Mouse (Mus musculus): ENCODE data around the gene Gm45140.

Gene Gm45140

DNA sequence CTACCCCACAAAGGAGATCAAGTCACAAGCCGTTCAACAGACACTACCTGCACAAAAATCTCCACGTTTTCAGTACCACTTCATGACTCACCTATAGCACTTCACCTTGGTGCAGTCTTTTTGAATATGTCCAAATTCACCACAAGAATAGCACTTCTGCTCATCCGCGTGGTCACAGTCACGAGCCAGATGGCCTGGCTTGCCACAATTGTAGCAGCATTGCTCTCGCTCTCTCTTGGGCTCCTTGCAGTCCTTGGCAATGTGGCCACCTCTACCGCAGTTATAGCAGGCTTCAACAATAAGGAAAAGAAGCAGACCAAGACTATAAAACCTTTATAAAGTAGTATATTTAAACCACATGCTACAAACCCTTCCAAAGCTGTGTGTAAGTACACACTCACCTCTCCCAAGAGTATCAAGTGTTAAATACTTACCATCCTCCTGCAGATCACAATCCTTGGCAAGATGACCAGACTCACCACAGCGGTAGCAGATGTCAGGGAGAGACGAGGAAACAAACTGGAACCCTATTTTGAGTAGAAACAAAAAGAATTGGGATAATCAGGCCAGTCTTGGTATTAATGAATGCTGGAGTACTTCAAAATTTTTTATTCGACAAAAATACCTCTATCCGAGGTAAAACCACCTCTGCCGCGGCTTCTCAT is 9.6 kb upstream of the Gm45140 start:
- no peak for DNase-seq (ENCODE audit: low read depth, low spot score)

DNA sequence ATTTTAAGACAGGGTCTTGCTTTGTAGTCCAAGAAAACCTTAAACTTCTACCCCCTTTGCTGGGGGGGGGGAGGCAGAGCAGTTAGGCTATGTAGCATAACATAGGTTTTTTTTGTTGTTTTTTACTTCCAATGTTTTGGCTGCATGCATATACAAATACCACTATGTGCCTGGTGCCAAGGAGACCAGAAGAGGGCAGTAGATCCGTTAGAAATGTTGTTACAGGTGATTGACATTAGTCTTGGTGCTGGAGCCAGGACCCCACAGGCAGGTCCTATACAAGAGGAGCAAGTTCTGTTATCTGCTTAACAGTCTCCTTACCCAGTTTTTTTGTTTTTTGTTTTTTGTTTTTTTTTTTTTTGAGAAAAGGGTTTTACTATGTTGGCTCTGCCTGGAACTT is 6.7 kb upstream of the Gm45140 start:
- no peak for DNase-seq (ENCODE audit: low read depth, low spot score)

DNA sequence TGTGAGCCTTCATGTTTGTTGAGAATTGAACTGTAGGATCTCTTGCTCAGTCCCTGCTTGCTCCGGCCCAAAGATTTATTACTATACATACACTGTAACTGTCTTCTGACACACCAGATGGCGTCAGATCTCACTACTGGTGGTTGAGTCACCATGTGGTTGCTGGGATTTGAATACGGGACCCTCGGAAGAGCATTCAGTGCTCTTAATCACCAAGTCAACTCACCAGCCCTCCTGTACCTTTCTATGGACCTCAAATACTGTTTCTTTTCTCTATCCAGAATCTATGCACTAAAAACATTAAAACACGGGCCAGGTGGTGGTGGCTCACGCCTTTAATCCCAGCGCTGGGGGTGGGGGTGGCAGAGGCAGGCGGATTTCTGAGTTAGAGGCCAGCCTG is 6.0 kb upstream of the Gm45140 start:
- no peak for DNase-seq (ENCODE audit: low read depth, low spot score)

DNA sequence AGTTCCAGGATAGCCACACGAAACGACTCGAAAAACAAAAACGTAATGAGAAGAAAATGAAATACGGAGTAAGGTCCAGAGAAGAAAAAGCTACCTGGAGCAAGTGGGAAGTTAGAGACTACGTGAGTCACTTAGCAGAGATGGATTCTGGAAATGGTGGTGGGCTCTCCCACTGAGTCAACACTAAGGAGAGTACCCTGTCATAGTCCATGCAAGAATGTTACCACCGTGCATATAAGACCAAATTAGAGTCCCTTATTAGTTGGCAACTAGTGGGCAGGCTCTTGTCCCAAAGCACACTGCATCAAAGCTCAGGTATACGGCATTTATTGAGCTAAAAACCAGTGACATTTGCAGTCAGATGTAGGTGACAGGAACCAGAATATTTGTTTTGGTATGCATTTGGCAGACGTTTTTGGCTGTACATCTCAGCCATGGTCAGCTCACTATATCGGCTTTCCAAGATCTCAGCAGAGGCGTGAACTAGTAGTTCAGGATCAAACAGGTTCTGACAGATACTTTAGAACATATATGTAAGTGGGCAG is 4.3 kb upstream of the Gm45140 start:
- no peak for DNase-seq (ENCODE audit: low read depth, low spot score)

DNA sequence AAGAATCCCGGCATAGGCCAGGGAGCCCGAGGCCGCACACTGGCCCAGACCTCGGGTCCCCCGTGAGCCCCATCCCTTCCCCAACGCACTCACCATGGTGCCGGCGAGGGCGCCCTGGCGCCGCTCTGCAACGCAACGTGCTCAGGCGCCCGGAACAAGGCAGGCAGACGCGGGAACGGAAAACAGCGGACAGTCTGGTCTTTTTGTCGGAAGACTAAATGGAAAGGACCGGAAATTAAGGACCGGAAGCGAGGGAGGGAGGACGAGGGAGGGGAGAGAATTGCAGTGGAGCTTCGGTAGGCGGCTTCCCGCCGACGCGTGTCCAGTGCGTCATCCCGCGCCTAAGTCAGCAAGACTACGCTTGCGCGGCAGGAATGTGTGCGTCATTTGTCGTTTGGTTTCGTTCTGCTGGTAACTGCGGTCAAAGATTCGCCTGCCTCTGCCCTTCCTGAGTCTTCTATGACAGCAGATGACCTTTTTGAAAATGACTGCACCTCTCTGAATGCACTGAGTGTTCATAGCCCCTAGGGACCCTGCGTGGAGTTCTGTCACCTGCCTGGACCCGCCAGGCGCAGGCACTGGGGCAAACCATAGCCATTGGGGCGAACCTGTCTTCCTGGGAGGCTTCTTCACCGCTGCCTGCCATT is 3.1 kb upstream of the Gm45140 start, which contains the start of gene Isy1:
Gene Isy1 (minus strand): TSS at position 248 of the 647 bp plus-strand sequence.
- DNase-seq (ENCODE audit: low read depth, low spot score), result peak; percentile 95

DNA sequence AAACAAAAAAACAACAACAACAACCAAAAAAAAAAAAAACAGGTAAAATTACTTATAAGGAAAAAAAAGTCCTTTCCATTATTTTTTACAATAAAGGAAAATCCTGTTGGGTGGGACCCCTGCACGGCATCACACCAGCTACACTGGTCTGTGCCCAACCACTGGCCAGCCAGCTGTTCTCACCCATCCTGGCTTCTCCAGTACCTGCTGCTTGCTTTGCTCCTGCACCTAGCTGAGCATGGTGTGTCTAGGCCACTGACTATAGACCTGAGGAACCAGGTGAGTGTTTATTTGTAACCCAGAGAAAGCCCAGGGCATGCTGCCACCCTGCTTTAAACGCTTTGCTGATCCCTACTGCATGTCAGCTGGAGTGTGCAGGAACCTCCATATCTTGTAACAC is 15.2 kb downstream of the Gm45140 start:
- DNase-seq (ENCODE audit: low read depth, low spot score), result no peak

DNA sequence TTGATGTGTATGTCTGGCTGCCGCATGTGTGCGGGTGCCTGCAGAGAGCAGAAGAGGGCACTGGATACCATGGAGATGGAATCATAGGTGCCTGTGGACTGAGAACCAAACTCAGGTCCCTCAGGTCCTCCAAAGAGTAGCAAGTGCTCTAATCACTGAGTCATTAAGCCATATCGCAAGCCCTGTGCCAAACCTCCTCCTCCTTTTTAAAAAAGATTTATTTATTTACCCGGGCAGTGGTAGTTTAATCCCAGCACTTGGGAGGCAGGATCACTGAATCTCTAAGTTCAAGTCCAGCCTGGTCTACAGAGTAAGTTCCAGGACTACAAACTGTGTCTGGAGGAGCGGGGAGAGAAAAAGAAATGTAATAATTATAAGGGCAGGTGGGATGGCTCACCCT is 21.1 kb downstream of the Gm45140 start:
- no peak for DNase-seq (ENCODE audit: low read depth, low spot score)

DNA sequence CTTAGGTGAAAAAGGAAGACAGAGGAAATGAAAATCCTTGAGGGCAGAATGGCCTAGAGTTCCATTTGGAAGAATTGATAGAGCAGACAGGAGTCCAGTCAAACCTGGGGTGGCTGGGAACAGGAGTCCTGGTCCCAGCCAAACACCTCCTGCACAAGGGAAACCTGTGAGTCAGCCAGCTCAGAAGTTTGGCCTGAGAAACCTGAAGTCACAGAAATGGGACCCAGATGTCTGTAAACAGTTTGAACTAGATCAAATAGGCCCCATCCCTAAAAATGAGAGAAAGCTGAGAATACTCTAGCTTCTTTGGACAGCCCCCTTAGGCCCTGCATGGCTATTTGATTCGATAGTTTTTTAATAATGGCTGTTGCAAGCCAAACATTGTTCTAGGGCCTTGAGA is 22.9 kb downstream of the Gm45140 start:
- no peak for DNase-seq (ENCODE audit: low read depth, low spot score)

DNA sequence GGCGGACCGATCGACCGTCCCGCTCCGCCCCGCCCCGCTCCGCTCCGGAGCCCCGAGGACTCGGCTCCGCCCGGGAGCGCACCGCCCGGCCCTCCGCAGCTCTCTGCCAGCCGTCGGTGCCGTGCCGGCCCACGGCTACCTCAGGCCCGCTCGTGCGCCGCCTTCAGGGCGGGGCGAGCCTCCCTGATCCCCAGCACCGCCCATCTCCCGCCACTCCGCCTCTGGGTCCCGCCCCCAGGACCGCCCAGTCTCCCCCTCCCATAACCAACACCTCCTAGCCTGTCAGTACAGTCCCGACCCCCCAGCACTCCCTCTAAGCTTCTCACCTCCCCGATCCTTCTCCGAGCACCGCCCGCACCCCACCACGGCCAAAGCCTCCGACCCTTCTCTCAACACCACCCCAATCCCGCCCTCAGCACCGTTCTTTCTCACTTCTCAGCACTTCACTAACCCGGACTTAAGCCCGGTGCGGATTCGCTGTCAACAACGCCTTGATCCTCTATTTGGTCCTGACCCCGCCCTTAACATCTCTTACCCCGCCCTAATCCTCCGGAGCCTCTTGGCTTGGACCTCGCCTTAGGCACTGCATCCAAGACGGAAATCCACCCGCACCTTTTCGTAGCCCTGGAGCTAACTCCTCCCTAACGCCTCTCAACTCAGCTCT is 23.8 kb downstream of the Gm45140 start, which contains the start of gene Rab43:
Gene Rab43 (minus strand): TSS at position 490 of the 664 bp plus-strand sequence.
- peak; percentile 86 for DNase-seq (ENCODE audit: low read depth, low spot score)

DNA sequence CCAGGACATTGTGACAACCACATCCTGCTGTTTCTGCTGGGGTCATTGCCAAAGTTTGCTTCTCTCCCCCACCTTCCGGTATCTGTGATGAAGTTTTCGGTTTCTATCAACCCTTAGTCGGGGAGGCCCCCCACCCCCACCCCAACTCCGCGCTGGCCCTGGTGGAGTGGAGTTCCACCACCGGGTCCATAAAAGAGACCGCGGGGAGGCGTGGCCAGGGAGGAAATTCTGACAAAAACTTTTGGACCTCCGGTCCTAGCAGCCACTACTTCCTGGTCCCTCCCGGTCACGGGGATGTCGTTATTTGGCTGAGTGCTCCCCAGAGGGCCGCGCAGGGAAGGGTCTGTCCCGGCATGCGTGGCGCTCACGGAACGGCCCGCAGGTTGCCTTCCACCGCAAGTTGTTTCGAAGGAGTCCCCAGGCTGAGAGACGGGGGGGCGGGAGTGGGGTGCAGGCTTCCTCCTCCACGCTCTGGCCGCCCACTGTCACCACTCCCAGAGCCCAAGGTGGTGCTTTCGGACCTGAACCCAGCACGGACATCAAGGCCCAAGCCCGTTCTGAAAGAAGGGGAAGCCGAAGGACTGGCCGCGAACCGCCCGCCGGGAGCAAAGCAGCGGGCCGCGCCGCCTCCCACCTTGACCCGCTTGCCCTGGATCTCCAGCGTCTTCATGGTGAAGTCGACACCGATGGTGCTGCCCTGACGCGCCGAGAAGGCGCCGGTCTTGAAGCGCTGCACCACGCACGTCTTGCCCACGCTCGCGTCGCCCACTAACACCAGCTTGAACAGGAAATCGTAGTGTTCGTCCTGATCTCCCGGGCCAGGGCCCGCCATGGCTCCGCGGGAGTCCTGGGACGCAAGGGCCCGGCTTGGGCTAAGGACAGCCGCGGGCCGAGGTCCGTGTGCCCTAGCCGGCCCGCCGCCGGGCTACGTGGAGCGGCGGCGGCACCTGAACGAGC is 24.6 kb downstream of the Gm45140 start:
- no peak for DNase-seq (ENCODE audit: low read depth, low spot score)

DNA sequence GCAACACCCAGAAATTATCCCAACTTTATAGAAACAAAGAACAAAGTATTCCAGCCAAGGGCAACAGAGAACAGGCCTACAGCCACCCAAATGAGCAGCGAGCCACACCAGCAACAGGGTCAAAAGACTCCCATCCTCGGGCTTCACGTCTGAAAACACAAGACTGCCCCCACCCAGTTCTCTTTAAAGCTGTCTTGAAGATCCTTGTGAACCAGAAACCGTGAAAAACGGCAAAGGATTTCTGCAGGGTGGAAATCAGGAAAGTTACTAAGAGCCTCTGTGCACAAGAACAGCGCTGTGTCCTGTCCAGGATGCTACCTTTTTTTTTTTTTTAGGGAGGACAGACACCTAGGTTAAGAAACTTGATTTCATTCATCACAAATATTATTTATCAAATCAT is 25.3 kb downstream of the Gm45140 start:
- no peak for DNase-seq (ENCODE audit: low read depth, low spot score)

DNA sequence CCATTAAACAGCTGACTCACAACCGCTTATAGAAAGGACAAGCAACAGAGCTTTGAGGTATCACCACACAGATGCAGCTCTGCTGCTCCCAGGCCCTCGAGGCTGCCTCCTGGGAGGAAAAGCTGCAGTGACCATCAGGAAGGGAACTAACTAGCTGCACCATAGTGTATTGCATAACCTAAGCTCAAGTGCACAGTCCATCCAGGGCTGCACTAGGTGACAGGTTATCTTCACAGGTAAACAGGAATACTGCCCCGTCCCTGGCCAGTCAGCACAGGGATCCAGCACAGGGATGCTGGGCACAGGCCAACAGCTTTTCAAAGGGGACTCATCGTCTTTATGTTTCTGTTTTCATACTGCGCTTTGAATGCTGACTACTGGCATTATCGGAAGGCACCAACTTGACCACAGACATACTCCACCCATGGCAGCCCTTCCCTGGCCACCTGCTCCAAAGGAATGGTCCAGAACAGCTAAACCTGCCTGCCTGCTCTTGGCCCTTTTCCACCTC is 25.9 kb downstream of the Gm45140 start:
- no peak for DNase-seq (ENCODE audit: low read depth, low spot score)

DNA sequence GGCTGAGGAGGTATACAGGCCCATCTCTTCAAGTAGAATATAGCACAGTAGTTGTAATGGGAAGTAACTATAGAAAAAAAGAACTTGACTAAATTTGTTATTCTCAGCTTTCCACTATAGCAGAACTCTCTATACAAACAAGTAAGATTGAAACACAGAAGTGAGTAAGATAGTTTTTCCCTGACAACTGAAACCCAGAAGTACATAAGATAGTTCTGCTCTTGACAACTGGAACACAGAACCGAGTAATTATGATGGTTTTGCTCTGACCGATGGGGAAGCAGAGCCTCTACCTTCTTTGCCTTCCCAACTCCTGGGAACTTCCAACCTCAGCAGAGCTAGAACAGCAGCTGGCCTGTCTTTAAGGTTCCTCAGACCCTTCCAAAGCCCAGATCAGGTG is 26.5 kb downstream of the Gm45140 start:
- DNase-seq (ENCODE audit: low read depth, low spot score), result no peak

DNA sequence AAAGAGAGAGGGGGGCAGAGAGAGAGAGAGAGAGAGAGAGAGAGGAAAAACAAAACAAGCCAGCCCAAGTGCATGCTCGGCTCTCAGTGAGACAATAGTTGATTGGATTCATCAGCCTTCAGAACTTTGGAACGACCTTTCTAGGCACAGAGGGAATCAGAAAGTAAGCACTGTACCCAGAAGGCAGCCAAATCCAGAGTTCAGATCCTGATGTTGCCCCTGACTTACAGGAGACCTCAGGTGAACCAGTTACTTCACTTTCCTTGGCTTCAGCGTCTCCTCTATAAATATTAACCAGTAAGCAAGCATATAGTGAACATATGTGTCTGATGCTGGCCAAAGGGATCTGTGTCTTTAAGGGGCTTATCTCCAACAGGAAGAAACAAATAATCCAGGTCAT is 27.1 kb downstream of the Gm45140 start:
- DNase-seq (ENCODE audit: low read depth, low spot score), result no peak

DNA sequence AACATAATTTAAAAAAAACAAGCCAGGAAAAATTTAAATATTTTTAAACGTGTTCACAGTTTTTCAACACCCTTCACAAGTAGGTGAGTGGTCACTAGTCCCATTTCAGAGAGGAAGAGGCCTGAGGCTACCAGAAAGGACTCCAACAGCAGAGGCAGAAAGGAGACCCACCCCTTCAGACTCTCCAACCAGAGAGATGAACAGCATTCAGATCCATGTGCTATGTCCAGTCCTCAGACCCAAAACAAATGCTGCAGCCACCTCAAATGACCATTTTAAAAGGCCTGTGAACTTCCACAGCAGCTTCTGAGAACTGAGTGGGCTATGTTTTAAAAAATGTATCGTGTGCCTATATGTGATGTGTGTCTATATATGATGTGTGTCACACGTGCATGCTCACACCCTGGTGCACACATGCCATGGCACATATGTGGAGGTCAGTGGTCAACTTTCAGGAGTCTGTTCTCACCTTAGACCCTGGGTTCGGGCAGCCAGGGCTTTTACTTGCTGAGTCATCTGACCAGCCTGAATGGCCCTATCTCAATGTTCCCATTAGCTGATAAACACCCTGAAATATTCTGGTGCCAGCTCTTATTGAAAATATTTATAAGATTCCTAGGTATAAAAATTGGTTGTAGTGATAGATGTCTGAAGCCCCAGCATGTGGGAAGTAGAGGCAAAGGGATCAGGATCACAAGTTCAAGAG is 27.7 kb downstream of the Gm45140 start:
- no peak for DNase-seq (ENCODE audit: low read depth, low spot score)

DNA sequence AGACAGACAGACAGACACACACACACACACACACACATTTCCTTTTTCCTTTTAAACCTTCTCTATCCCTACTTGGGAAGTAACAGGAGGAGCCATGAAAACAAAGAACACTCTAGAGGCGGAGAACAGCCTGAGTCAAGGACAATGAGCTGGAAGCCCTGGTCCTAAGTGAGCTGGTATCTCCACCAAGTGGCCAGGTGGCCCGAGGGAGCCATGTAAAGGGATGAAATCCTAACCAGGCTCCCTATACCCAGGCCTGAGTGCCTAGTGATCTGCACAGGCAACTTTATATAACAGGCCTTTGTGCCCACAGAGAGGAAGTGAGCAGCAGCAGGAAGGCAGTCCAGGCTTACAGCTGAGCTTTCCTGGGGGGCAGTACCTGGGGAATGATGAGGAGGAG is 28.7 kb downstream of the Gm45140 start:
- DNase-seq (ENCODE audit: low read depth, low spot score), result no peak

DNA sequence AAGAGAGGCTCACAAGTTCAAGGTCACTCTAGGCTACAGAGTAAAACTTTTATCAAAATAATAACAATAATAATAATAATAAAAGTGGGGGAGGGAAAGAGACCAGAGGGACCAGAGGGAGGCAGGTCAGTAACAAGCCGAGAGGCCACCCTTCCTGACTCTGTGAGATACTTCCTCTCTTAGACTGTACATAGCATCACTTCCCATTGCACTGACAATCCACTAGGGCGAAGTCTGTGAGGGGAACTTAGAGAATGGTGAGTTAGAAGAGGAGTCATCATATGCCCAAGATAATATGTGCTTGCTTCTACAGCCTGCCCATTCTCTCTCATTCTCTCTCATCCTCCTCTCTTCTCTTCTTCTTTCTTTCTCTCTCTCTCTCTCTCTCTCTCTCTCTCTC is 29.6 kb downstream of the Gm45140 start:
- no peak for DNase-seq (ENCODE audit: low read depth, low spot score)

DNA sequence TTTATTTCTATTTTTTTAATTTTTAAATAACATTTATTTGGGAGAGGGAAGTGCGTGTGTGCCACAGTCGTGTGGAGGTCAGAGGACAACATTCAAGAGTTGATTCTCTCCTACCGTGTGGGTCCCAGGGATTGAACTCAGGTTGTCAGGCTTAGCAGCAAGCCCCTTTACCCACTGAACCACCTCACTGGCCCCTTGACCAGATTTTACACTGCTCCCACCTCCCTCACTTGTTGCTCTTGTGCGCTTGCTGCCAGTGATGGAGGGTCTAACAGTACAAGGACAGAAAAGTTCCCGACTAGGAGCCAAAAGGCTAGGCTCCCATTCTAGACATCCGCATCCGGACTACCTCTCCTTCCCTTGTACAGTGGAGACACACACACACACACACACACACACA is 30.1 kb downstream of the Gm45140 start:
- DNase-seq (ENCODE audit: low read depth, low spot score), result no peak

DNA sequence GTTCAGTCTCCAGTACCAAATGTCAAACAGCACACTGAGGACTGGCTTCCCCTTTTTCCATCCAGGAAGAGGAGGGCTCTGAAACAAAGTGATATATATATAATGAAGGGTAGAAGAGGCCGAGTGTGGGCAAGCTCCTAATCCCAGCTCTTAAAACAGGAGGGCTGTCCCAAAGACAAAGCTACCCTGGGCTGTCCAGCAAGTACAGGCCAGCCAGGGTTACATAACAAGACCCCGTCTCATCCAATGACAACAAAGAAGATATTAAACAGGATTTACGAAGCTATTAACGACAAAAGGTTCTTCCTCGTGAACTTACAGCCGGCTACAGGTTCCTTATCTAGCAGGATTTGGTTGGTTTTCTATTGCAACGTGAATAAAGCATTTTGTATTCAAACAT is 30.7 kb downstream of the Gm45140 start:
- no peak for DNase-seq (ENCODE audit: low read depth, low spot score)

DNA sequence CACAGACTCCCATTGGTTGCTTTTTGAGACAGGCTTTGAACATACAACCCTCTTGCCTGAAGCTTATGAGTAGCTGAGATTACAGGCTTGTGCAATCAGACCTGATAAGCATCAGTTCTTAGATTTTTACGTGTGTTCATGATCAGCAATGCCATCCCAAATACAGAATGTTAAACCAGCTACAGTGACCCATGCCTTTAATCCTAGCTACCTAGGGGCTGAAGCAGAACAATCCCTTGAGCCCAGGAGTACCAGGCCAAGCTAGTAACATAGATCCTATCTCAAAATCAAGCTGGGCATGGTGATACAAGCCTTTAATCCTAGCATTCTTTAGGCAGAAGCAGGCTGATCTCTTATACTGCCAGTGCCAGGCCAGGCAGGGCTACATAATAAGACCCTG is 31.6 kb downstream of the Gm45140 start:
- no peak for DNase-seq (ENCODE audit: low read depth, low spot score)

DNA sequence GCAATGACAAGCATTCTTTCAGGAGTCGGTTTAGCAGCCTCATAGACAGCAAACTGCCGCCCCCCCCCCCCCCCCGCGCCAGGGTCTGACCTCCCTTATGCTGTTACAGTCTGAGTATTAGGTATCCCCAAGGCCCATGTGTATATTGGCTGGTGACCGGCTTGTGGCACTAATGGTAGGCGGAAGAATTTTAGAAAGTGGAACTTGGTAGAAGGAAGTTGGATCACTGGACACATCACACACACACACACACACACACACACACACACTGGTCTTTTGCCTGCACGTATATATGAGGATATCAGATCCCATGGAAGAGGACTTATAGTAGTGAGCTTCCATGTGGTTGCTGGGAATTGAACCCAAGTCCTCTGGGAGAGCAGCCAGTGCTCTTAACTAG is 33.1 kb downstream of the Gm45140 start:
- no peak for DNase-seq (ENCODE audit: low read depth, low spot score)

Data from retina, postnatal 7 days (tissue).